Comparison of ENCODE assay signal across 22 mouse cellular contexts in genomic region chr15:88691129-88691528, GRCm38 (mm10). TPM values are rescaled to one million over a fixed set of nuclear protein-coding genes. Genes with fewer than 3 reads are reported as not detected.
DNase-seq lines count a peak whose midpoint lies in the region; ATAC-seq and TF ChIP-seq lines count a peak whose summit lies in the region.
"Had no signal": no experiment of that assay in that cellular context is flagged by ENCODE, and none has a peak within 500 bp of the region (broad histone marks: within the 10 kb centered on the region; RNA-seq: fewer than 3 reads in every experiment).

No protein-coding gene starts in this region.

- no peak overlapping the region for H3K27ac ChIP-seq in ES-E14 (ENCODE audit: insufficient read depth, low read depth, low read length, poor library complexity, severe bottlenecking)
- H3K27ac ChIP-seq in kidney, embryonic 15.5 days: no peak overlapping the region
- H3K27ac ChIP-seq: embryonic facial prominence, embryonic 13.5 days; embryonic facial prominence, embryonic 15.5 days; forebrain, embryonic 10.5 days; forebrain, embryonic 12.5 days had no signal

- TF ChIP-seq CTCF in E14TG2a.4 (conservative IDR thresholded peaks at IDR 0.05; ENCODE audit: low read length): no peak

- ATAC-seq in kidney, embryonic 15.5 days (replicated peaks; ENCODE audit: low FRiP score): no peak
- ATAC-seq: forebrain, embryonic 14.5 days; forebrain, embryonic 16.5 days had no signal

- H3K9ac ChIP-seq in ES-E14 (ENCODE audit: insufficient read depth, low read depth, low read length, poor library complexity, severe bottlenecking): peak overlapping the region; percentile 8; the same call in 1 of the 2 replicates
- no peak overlapping the region for H3K9ac ChIP-seq in kidney, embryonic 15.5 days
- H3K9ac ChIP-seq: embryonic facial prominence, embryonic 13.5 days; embryonic facial prominence, embryonic 15.5 days; forebrain, embryonic 12.5 days had no signal

- peaks cover 100% of the 10 kb centered on the region for H3K36me3 ChIP-seq in E14TG2a.4 (ENCODE audit: insufficient read depth, low read length)
- peaks cover 72% of the 10 kb centered on the region for H3K36me3 ChIP-seq in ES-E14 (ENCODE audit: control insufficient read depth, insufficient read depth, low read length, poor library complexity, severe bottlenecking)
- H3K36me3 ChIP-seq in kidney, embryonic 15.5 days: peaks cover 99% of the 10 kb centered on the region

- H3K9me3 ChIP-seq in E14TG2a.4 (ENCODE audit: low read length) (no peaks in the 10 kb centered on the region), ES-E14 (ENCODE audit: control insufficient read depth, insufficient read depth, low read depth, low read length) (no peaks in the 10 kb centered on the region)
- no peaks in the 10 kb centered on the region for H3K9me3 ChIP-seq in kidney, embryonic 15.5 days (replicated peaks)
- H3K9me3 ChIP-seq: embryonic facial prominence, embryonic 13.5 days; embryonic facial prominence, embryonic 15.5 days; forebrain, embryonic 10.5 days; forebrain, embryonic 12.5 days had no signal

- peak; percentile 25 to 31 for DNase-seq in left cerebral cortex, adult 18-20 months (ENCODE audit: low spot score in 2 of 2)
- no peak for DNase-seq in left cerebral cortex, postnatal 36 days (ENCODE audit: low spot score in 2 of 2)
- DNase-seq in ES-E14 (ENCODE audit: low read depth, low spot score): no peak
- DNase-seq in retina, embryonic 14.5 days (ENCODE audit: low spot score): no peak
- DNase-seq: adrenal gland, adult 2 months; adrenal gland, postnatal 10 days; adrenal gland, postnatal 25 days; cerebellum, adult 11-12 months; cerebellum, adult 8-10 months; cerebellum, adult 9-11 months; cerebellum, postnatal 14 days; cerebellum, postnatal 36 days; embryo, embryonic 11 days had no signal

- no peak overlapping the region for H3K4me2 ChIP-seq in kidney, embryonic 15.5 days
- H3K4me2 ChIP-seq: embryonic facial prominence, embryonic 13.5 days; embryonic facial prominence, embryonic 15.5 days; forebrain, embryonic 12.5 days had no signal

- 96% methylated on average over 12 of the region's 12 CpGs for whole genome bisulfite sequencing in kidney, embryonic 15.5 days

- intact Hi-C loops in left cerebral cortex, postnatal 36 days (cut with DNase I): no loop called here

- in situ Hi-C loops in ES-E14 (cut with MboI; ENCODE audit: low sequenced_read_pairs in 2 of 2, unreplicated experiment in 2 of 2): no loop called here

- H3K27me3 ChIP-seq in E14TG2a.4 (ENCODE audit: insufficient read depth, low read length): no peaks in the 10 kb centered on the region
- no peaks in the 10 kb centered on the region for H3K27me3 ChIP-seq in kidney, embryonic 15.5 days
- H3K27me3 ChIP-seq: embryonic facial prominence, embryonic 13.5 days; embryonic facial prominence, embryonic 15.5 days; forebrain, embryonic 12.5 days had no signal

- H3K4me1 ChIP-seq in E14TG2a.4 (replicated peaks; ENCODE audit: low read depth, low read length): peaks cover 98% of the 10 kb centered on the region
- peaks cover 13 to 21% of the 10 kb centered on the region in 2 experiments for H3K4me1 ChIP-seq in ES-E14 (ENCODE audit: control insufficient read depth in 2 of 2, insufficient read depth in 2 of 2, low read length in 2 of 2, poor library complexity in 1 of 2)
- H3K4me1 ChIP-seq in kidney, embryonic 15.5 days: 0 out of 2 replicates have a peak, but pooled peaks cover 4% of the 10 kb centered on the region
- H3K4me1 ChIP-seq: forebrain, embryonic 10.5 days had no signal

- H3K4me3 ChIP-seq in E14TG2a.4 (replicated peaks; ENCODE audit: low read length) (peak overlapping the region; percentile 20; the same call in 1 of the 2 replicates), ES-E14 (ENCODE audit: insufficient read depth in 1 of 2, low read depth in 1 of 2, low read length in 2 of 2, poor library complexity in 1 of 2, severe bottlenecking in 1 of 2) (peak overlapping the region in 1 of 2 experiments; percentile 3; a peak in 1 of 4 replicates)
- H3K4me3 ChIP-seq in kidney, embryonic 15.5 days (replicated peaks): no peak overlapping the region
- H3K4me3 ChIP-seq: embryonic facial prominence, embryonic 13.5 days; embryonic facial prominence, embryonic 15.5 days; erythroblast, embryonic 14.5 days; forebrain, embryonic 10.5 days; forebrain, embryonic 12.5 days had no signal

TF ChIP-seq in ES-E14, 5 proteins besides CTCF, POLR2A, EP300 and RAD21:
- TF ChIP-seq HCFC1 (IDR thresholded peaks at IDR 0.05; ENCODE audit: borderline replicate concordance, insufficient read depth, low read length) (no peak), ZC3H11A (IDR thresholded peaks at IDR 0.05; ENCODE audit: borderline replicate concordance, low read depth, low read length) (no peak), ZNF384 (IDR thresholded peaks at IDR 0.05; ENCODE audit: low read depth, low read length) (no peak), MAFK (IDR thresholded peaks at IDR 0.05; ENCODE audit: insufficient read depth, low read depth, low read length) (no peak), CHD2 (IDR thresholded peaks at IDR 0.05; ENCODE audit: low read depth, low read length) (no peak)

RNA-seq across cellular contexts. Expression of gene Brd1, which starts 42.9 kb away (rescaled TPM):
- 10 to 100 TPM; 49.9 to 53.0 TPM for total RNA-seq in left cerebral cortex, adult 18-20 months (2021)
- total RNA-seq in left cerebral cortex, postnatal 36 days (2021): 10 to 100 TPM; 50.7 to 55.8 TPM
- 52.0 and 54.2 TPM in 2 replicates for total RNA-seq in ES-E14 (2012; rRNA removed)
- polyA plus RNA-seq in kidney, embryonic 15.5 days (2015; fragmentation: Nextera tagmentation; extraction: Ambion mirVana): 20.4 and 21.1 TPM in 2 replicates

Comparison
In these comparisons a context has a peak if more than half of its experiments do, and no peak if none do; other contexts are left out.
1. DNase-seq: peak in left cerebral cortex, adult 18-20 months (2 of 2); none in left cerebral cortex, postnatal 36 days (0 of 2), ES-E14 (single experiment) and retina, embryonic 14.5 days (single experiment).